Mouse (Mus musculus) inflammation-experienced regulatory T-cells (primary cell): ENCODE data around the gene Pdzd9. TPM values are rescaled to one million over a fixed set of nuclear protein-coding genes. Genes with fewer than 3 reads are reported as not detected.

Source experiments
- polyA plus RNA-seq, 2 experiments: library from polyadenylated mRNA; unstranded; fragments of 100-300 nt; shearing (Covaris generic); gene quantifications; one replicate each; pipeline ENCODE4 v1.2.1; 2017

Gene Pdzd9
- polyA plus RNA-seq = under 1 TPM; 0.29 to 0.84 TPM

GRCm38 (mm10) chr7:120670153-120670875 is at the start of gene Pdzd9:
Gene Pdzd9, minus strand, starts transcription at chr7:120670343.

GRCm38 (mm10) chr7:120677001-120677643 is 7.0 kb upstream of the Pdzd9 start, which contains the start of gene Mosmo:
Gene Mosmo, plus strand, starts transcription at chr7:120677618.

GRCm38 (mm10) chr7:120634711-120635361 is 35.3 kb downstream of the Pdzd9 start, which contains the start of gene Uqcrc2:
Gene Uqcrc2, plus strand, starts transcription at chr7:120635176.

Other genes starting within 250 kb of the Pdzd9 start
- gene Uqcrc2, start 35.2 kb downstream of the Pdzd9 start, polyA plus RNA-seq = 100 to 1,000 TPM; 146 to 154 TPM
- 10 to 100 TPM in 1 of 2 experiments, 1 to 10 TPM in 1; 6.7 to 16.4 TPM for gene Mosmo, start 7.3 kb upstream of the Pdzd9 start, polyA plus RNA-seq
- 1 to 10 TPM in 1 of 2 experiments, under 1 TPM in 1; 0.49 to 3.2 TPM for gene Vwa3a, start 69.0 kb upstream of the Pdzd9 start, polyA plus RNA-seq
- gene Gm5737, start 142.0 kb upstream of the Pdzd9 start, polyA plus RNA-seq = under 1 TPM in 1 of 2 experiments, not detected in 1; 0.51 TPM
- gene Eef2k, start 172.5 kb upstream of the Pdzd9 start, polyA plus RNA-seq = 1 to 10 TPM; 7.0 to 7.2 TPM
- gene Polr3e, start 247.4 kb upstream of the Pdzd9 start, polyA plus RNA-seq = 10 to 100 TPM; 32.1 to 50.3 TPM